Mouse (Mus musculus) midbrain, embryonic 11.5 days (tissue): ENCODE measurements at regions not wholly inside any gene's neighbourhood (a gene's known extent, or its start where the extent isn't known, plus 50 kb on each side); places are given as distances from the start of the nearest gene placed in this dataset.

Experiments used
- ATAC-seq: fragments of 200-750 bp; cut with Nextera tagmentation; 2 replicates; pipeline ENCODE4 v1.8.0; 2017; ENCODE audit warnings: moderate TSS enrichment, moderate library complexity; ENCODE audit not compliant: low FRiP score
- DNase-seq: peaks from one replicate; pipeline ENCODE4 v3.0.0; 2015; ENCODE audit warnings: low spot score; ENCODE audit errors: missing footprints
- H3K27ac ChIP-seq: fragments of 300-500 bp; sonication (generic); 2 replicates; pipeline ENCODE4 v1.5.1; 2014; ENCODE audit warnings: low read depth, low read length
- H3K27me3 ChIP-seq: fragments of 300-500 bp; sonication (generic); 2 replicates; pipeline ENCODE4 v1.6.1; 2014; ENCODE audit warnings: mild to moderate bottlenecking, low read length, moderate library complexity, mixed read lengths; ENCODE audit not compliant: control insufficient read depth, insufficient read depth
- H3K36me3 ChIP-seq: fragments of 300-500 bp; sonication (generic); 2 replicates; pipeline ENCODE4 v1.6.1; 2014; ENCODE audit warnings: mild to moderate bottlenecking, low read length, moderate library complexity, mixed read lengths; ENCODE audit not compliant: control insufficient read depth, insufficient read depth
- H3K4me1 ChIP-seq: fragments of 300-500 bp; sonication (generic); 2 replicates; pipeline ENCODE4 v1.6.1; 2014; ENCODE audit warnings: low read length; ENCODE audit not compliant: control insufficient read depth, insufficient read depth
- H3K4me2 ChIP-seq: fragments of 300-500 bp; sonication (generic); 2 replicates; pipeline ENCODE4 v1.6.1; 2014; ENCODE audit warnings: mild to moderate bottlenecking, moderate library complexity
- H3K4me3 ChIP-seq: fragments of 300-500 bp; sonication (generic); 2 replicates; pipeline ENCODE4 v1.5.1; 2014; ENCODE audit warnings: low read depth, low read length
- H3K9ac ChIP-seq: fragments of 300-500 bp; sonication (generic); 2 replicates; pipeline ENCODE4 v1.6.1; 2014; ENCODE audit warnings: low read length
- H3K9me3 ChIP-seq: fragments of 300-500 bp; sonication (generic); 2 replicates; pipeline ENCODE4 v1.6.1; 2016; ENCODE audit warnings: low read length; ENCODE audit not compliant: control insufficient read depth
- WGBS: fragments of 180-500 bp; shearing (Covaris S2); extraction: QIAGEN DNeasy Blood & Tissue Kit; methylation state at CpG from one replicate; pipeline ENCODE4 v1.1.7; 2014; 5-methylcytosine and 5-hydroxymethylcytosine counted together

- DNase-seq (no peak), ATAC-seq (no peak)
- no peak overlapping the region for H3K4me3 ChIP-seq
- no peak overlapping the region for H3K27ac ChIP-seq
- no peaks in the 10 kb centered on the region for H3K27me3 ChIP-seq
- H3K9ac ChIP-seq = no peak overlapping the region
- H3K9me3 ChIP-seq = no peaks in the 10 kb centered on the region
- no peak overlapping the region for H3K4me2 ChIP-seq
- no peaks in the 10 kb centered on the region for H3K4me1 ChIP-seq
- WGBS = 89% methylated on average over 2 of the region's 2 CpGs
- H3K36me3 ChIP-seq = no peaks in the 10 kb centered on the region
These were observed 137.1 kb downstream of the Plekhb2 start for GRCm38 (mm10) chr1:34986861-34987260.

GRCm38 (mm10) chr1:34987650-34988221, 138.0 kb downstream of the Plekhb2 start:
- no peak overlapping the region for H3K9ac ChIP-seq
- ATAC-seq (no peak), DNase-seq (no peak)
- H3K27ac ChIP-seq = no peak overlapping the region
- H3K4me1 ChIP-seq = no peaks in the 10 kb centered on the region
- 84% methylated on average over 8 of the region's 8 CpGs for WGBS
- no peaks in the 10 kb centered on the region for H3K9me3 ChIP-seq
- H3K4me3 ChIP-seq = no peak overlapping the region
- no peak overlapping the region for H3K4me2 ChIP-seq
- no peaks in the 10 kb centered on the region for H3K36me3 ChIP-seq
- H3K27me3 ChIP-seq = no peaks in the 10 kb centered on the region

GRCm38 (mm10) chr1:34988225-34988624, 138.4 kb downstream of the Plekhb2 start:
- H3K9ac ChIP-seq = no peak overlapping the region
- no peaks in the 10 kb centered on the region for H3K9me3 ChIP-seq
- DNase-seq = no peak
- H3K27me3 ChIP-seq = no peaks in the 10 kb centered on the region
- no peak for ATAC-seq
- WGBS = 84% methylated on average over 7 of the region's 7 CpGs
- no peak overlapping the region for H3K4me3 ChIP-seq
- no peaks in the 10 kb centered on the region for H3K36me3 ChIP-seq
- H3K27ac ChIP-seq = no peak overlapping the region
- H3K4me2 ChIP-seq = no peak overlapping the region
- no peaks in the 10 kb centered on the region for H3K4me1 ChIP-seq

- Histone ChIP-seq H3K4me3 (no peak overlapping the region), H3K9me3 (no peaks in the 10 kb centered on the region), H3K9ac (no peak overlapping the region), H3K4me2 (no peak overlapping the region), H3K27ac (no peak overlapping the region), H3K36me3 (no peaks in the 10 kb centered on the region), H3K27me3 (no peaks in the 10 kb centered on the region), H3K4me1 (no peaks in the 10 kb centered on the region)
- WGBS = 72% methylated on average over 1 of the region's 1 CpGs
- ATAC-seq = no peak
- DNase-seq = no peak
These were observed 151.0 kb downstream of the Plekhb2 start for GRCm38 (mm10) chr1:35000801-35001200.

GRCm38 (mm10) chr1:35017471-35017870, 167.7 kb downstream of the Plekhb2 start:
- H3K36me3 ChIP-seq = no peaks in the 10 kb centered on the region
- ATAC-seq (no peak), DNase-seq (peak; percentile 85)
- no peak overlapping the region for H3K4me3 ChIP-seq
- H3K27me3 ChIP-seq = no peaks in the 10 kb centered on the region
- H3K4me2 ChIP-seq = no peak overlapping the region
- no peak overlapping the region for H3K9ac ChIP-seq
- no peaks in the 10 kb centered on the region for H3K9me3 ChIP-seq
- 73% methylated on average over 4 of the region's 4 CpGs for WGBS
- H3K27ac ChIP-seq = no peak overlapping the region
- no peaks in the 10 kb centered on the region for H3K4me1 ChIP-seq

GRCm38 (mm10) chr1:35032619-35033018, 182.8 kb downstream of the Plekhb2 start:
- Histone ChIP-seq H3K27me3 (no peaks in the 10 kb centered on the region), H3K9me3 (no peaks in the 10 kb centered on the region), H3K4me1 (no peaks in the 10 kb centered on the region), H3K4me2 (no peak overlapping the region), H3K36me3 (no peaks in the 10 kb centered on the region), H3K9ac (no peak overlapping the region), H3K4me3 (no peak overlapping the region), H3K27ac (no peak overlapping the region)
- no peak for ATAC-seq
- WGBS = 61% methylated on average over 4 of the region's 4 CpGs
- no peak for DNase-seq

- H3K27me3 ChIP-seq = no peaks in the 10 kb centered on the region
- H3K4me2 ChIP-seq = no peak overlapping the region
- H3K4me1 ChIP-seq = no peaks in the 10 kb centered on the region
- no peaks in the 10 kb centered on the region for H3K9me3 ChIP-seq
- no peak overlapping the region for H3K9ac ChIP-seq
- DNase-seq (no peak), ATAC-seq (no peak)
- no peak overlapping the region for H3K27ac ChIP-seq
- no peak overlapping the region for H3K4me3 ChIP-seq
- H3K36me3 ChIP-seq = no peaks in the 10 kb centered on the region
- 96% methylated on average over 1 of the region's 1 CpGs for WGBS
These were observed 223.0 kb downstream of the Plekhb2 start for GRCm38 (mm10) chr1:35072811-35073210.

- H3K4me3 ChIP-seq = no peak overlapping the region
- no peaks in the 10 kb centered on the region for H3K9me3 ChIP-seq
- no peaks in the 10 kb centered on the region for H3K27me3 ChIP-seq
- no peaks in the 10 kb centered on the region for H3K36me3 ChIP-seq
- no peak overlapping the region for H3K4me2 ChIP-seq
- H3K4me1 ChIP-seq = no peaks in the 10 kb centered on the region
- no peak overlapping the region for H3K9ac ChIP-seq
- no peak overlapping the region for H3K27ac ChIP-seq
- ATAC-seq (no peak), DNase-seq (no peak)
- WGBS = 72% methylated on average over 1 of the region's 1 CpGs
These were observed 245.1 kb downstream of the Plekhb2 start for GRCm38 (mm10) chr1:35094873-35095272.

GRCm38 (mm10) chr1:35095785-35096184, 246.0 kb downstream of the Plekhb2 start:
- no peaks in the 10 kb centered on the region for H3K4me1 ChIP-seq
- ATAC-seq (peak; percentile 54), DNase-seq (no peak)
- no peak overlapping the region for H3K27ac ChIP-seq
- no peak overlapping the region for H3K9ac ChIP-seq
- no peak overlapping the region for H3K4me3 ChIP-seq
- H3K4me2 ChIP-seq = no peak overlapping the region
- 59% methylated on average over 2 of the region's 2 CpGs for WGBS
- H3K27me3 ChIP-seq = no peaks in the 10 kb centered on the region
- no peaks in the 10 kb centered on the region for H3K9me3 ChIP-seq
- H3K36me3 ChIP-seq = no peaks in the 10 kb centered on the region
